Comparison of ENCODE assay signal across 17 mouse cellular contexts in genomic region chr5:22134402-22134801, GRCm38 (mm10).
"Had no signal": no experiment of that assay in that cellular context is flagged by ENCODE, and none has a peak within 500 bp of the region (broad histone marks: within the 10 kb centered on the region; RNA-seq: fewer than 3 reads in every experiment).

No protein-coding gene starts in this region.

- H3K36me3 ChIP-seq: limb, embryonic 10.5 days; limb, embryonic 13.5 days; liver, embryonic 12.5 days; liver, embryonic 15.5 days; lung, embryonic 15.5 days; midbrain, embryonic 13.5 days had no signal

- H3K4me1 ChIP-seq: limb, embryonic 10.5 days; limb, embryonic 13.5 days; liver, embryonic 15.5 days; lung, embryonic 15.5 days; midbrain, embryonic 13.5 days had no signal

- H3K27ac ChIP-seq: limb, embryonic 10.5 days; limb, embryonic 13.5 days; liver, embryonic 12.5 days; liver, embryonic 15.5 days; lung, embryonic 15.5 days; midbrain, embryonic 13.5 days had no signal

- H3K4me3 ChIP-seq: limb, embryonic 10.5 days; limb, embryonic 13.5 days; liver, embryonic 12.5 days; liver, embryonic 15.5 days; lung, embryonic 15.5 days; midbrain, embryonic 13.5 days had no signal

- DNase-seq: kidney, adult 9 months; kidney, postnatal 14 days; kidney, postnatal 4 days; layer of hippocampus, adult 9-11 months; liver; lung, adult 18-20 months; lung, postnatal 10 days; lung, postnatal 36 days; thymus, adult 18-20 months; thymus, postnatal 36 days had no signal

- H3K9me3 ChIP-seq: limb, embryonic 10.5 days; liver, embryonic 12.5 days; liver, embryonic 15.5 days; lung, embryonic 15.5 days had no signal

- H3K27me3 ChIP-seq: limb, embryonic 13.5 days; liver, embryonic 12.5 days; liver, embryonic 15.5 days; lung, embryonic 15.5 days; midbrain, embryonic 13.5 days had no signal

- H3K4me2 ChIP-seq: limb, embryonic 13.5 days; liver, embryonic 12.5 days; liver, embryonic 15.5 days; lung, embryonic 15.5 days; midbrain, embryonic 13.5 days had no signal

- ATAC-seq: liver, embryonic 12.5 days; midbrain, embryonic 13.5 days; midbrain, embryonic 16.5 days had no signal

- H3K9ac ChIP-seq: limb, embryonic 13.5 days; liver, embryonic 12.5 days; liver, embryonic 15.5 days; lung, embryonic 15.5 days; midbrain, embryonic 13.5 days had no signal
